40 mouse cellular contexts compared by ENCODE assay signal in the genomic region with DNA sequence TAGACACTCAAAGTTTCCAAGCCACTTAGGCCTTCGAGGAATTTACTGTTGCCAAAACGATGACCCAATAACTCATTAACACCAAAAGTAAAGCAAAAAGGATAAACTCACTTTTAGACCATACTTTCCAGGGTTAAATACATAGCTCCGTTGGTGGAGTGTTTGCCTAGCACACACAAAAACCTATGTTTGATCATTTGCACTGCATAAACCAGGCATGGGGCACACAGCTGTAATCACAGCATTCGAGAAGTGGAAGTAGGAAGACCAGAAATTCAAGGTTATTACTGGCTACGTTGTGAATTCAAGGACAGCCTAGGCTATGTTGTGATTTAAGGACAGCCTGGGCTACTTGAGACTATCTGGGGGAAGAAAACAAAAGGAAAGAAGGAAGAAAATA. TPM values are rescaled to one million over a fixed set of nuclear protein-coding genes. Genes with fewer than 3 reads are reported as not detected.
"Had no signal": no experiment of that assay in that cellular context is flagged by ENCODE, and none has a peak within 500 bp of the region (broad histone marks: within the 10 kb centered on the region; RNA-seq: fewer than 3 reads in every experiment).

No protein-coding gene starts in this region.

- H3K27me3 ChIP-seq: forebrain, embryonic 15.5 days; heart, embryonic 13.5 days; heart, embryonic 15.5 days; hindbrain, embryonic 15.5 days; kidney, embryonic 15.5 days had no signal

- H3K9ac ChIP-seq: forebrain, embryonic 15.5 days; forebrain, postnatal 0 days; heart, embryonic 13.5 days; heart, embryonic 15.5 days; hindbrain, embryonic 13.5 days; hindbrain, embryonic 15.5 days; kidney, embryonic 15.5 days had no signal

- H3K4me1 ChIP-seq: forebrain, embryonic 15.5 days; hindbrain, embryonic 13.5 days; hindbrain, embryonic 15.5 days had no signal

- DNase-seq: forebrain, postnatal 0 days; gastrocnemius, adult 2 months; gastrocnemius, postnatal 10 days; gastrocnemius, postnatal 25 days; heart, adult 11 months; heart, adult 2 months; heart, postnatal 14 days; heart, postnatal 36 days; kidney, adult 11 months; kidney, adult 2 months; kidney, adult 9 months; kidney, postnatal 14 days; kidney, postnatal 36 days; layer of hippocampus, adult 9-11 months; layer of hippocampus, postnatal 36 days had no signal

- ATAC-seq: forebrain, embryonic 15.5 days; forebrain, postnatal 0 days; intestine, embryonic 16.5 days had no signal

- H3K4me3 ChIP-seq: forebrain, embryonic 15.5 days; gastrocnemius, adult 2 months; heart, adult 2 months; heart, embryonic 13.5 days; heart, embryonic 15.5 days; hindbrain, embryonic 13.5 days; hindbrain, embryonic 15.5 days; kidney, embryonic 15.5 days had no signal

- H3K4me2 ChIP-seq: forebrain, embryonic 15.5 days; heart, embryonic 11.5 days; heart, embryonic 13.5 days; heart, embryonic 15.5 days; hindbrain, embryonic 13.5 days; hindbrain, embryonic 15.5 days; kidney, embryonic 15.5 days had no signal

- H3K27ac ChIP-seq: forebrain, embryonic 15.5 days; gastrocnemius, adult 2 months; heart, adult 2 months; heart, embryonic 13.5 days; heart, embryonic 15.5 days; hindbrain, embryonic 13.5 days; hindbrain, embryonic 15.5 days; hindbrain, postnatal 0 days; kidney, embryonic 15.5 days; kidney, postnatal 0 days had no signal

- H3K36me3 ChIP-seq: forebrain, embryonic 15.5 days; heart, embryonic 13.5 days; heart, embryonic 15.5 days; hindbrain, embryonic 13.5 days; hindbrain, embryonic 15.5 days; kidney, embryonic 15.5 days had no signal

- H3K9me3 ChIP-seq: forebrain, embryonic 15.5 days; heart, embryonic 13.5 days; heart, embryonic 15.5 days; hindbrain, embryonic 13.5 days; hindbrain, embryonic 15.5 days; kidney, embryonic 15.5 days had no signal

RNA-seq across cellular contexts. Expression of gene Hsd17b3, which starts 1.2 kb away (rescaled TPM):
- total RNA-seq: forebrain, postnatal 0 days; gastrocnemius, adult 2 months; gastrocnemius, postnatal 10 days; gastrocnemius, postnatal 25 days; gastrocnemius, postnatal 4 days; heart, adult 2 months; heart, postnatal 14 days; heart, postnatal 36 days; hematopoietic stem cell, adult 5-6 weeks; hindbrain, postnatal 0 days; layer of hippocampus, adult 18-20 months; layer of hippocampus, adult 8-10 months; layer of hippocampus, postnatal 14 days; layer of hippocampus, postnatal 36 days; left cerebral cortex, adult 18-20 months; left cerebral cortex, adult 8-10 months; left cerebral cortex, postnatal 10 days; left cerebral cortex, postnatal 25 days had no signal
- polyA plus RNA-seq: forebrain, embryonic 15.5 days; frontal cortex, adult 2 months; heart, adult 2 months; heart, embryonic 11.5 days; heart, embryonic 13.5 days; heart, embryonic 15.5 days; heart, postnatal 0 days; hindbrain, embryonic 11.5 days; hindbrain, embryonic 13.5 days; hindbrain, embryonic 15.5 days; hindbrain, postnatal 0 days; intestine, embryonic 14.5 days; intestine, embryonic 16.5 days; kidney, adult 2 months; kidney, embryonic 15.5 days; kidney, postnatal 0 days; large intestine, adult 2 months; limb, embryonic 11.5 days had no signal
